Mouse (Mus musculus) heart, postnatal 0 days (tissue): ENCODE results near the gene Ccm2. TPM values are rescaled to one million over a fixed set of nuclear protein-coding genes. Genes with fewer than 3 reads are reported as not detected.

Experiments used
- ATAC-seq: fragments of 200-750 bp; cut with Nextera tagmentation; 2 replicates; pipeline ENCODE4 v1.8.0; 2017; ENCODE audit warnings: low read depth, moderate number of reproducible peaks, moderate library complexity; ENCODE audit not compliant: insufficient read depth
- DNase-seq: peaks from one replicate; pipeline ENCODE4 v3.0.0-alpha.2; 2016; ENCODE audit warnings: low spot score
- H3K27ac ChIP-seq: fragments of 300-500 bp; sonication (generic); 2 replicates; pipeline ENCODE4 v1.5.1; 2014; ENCODE audit warnings: low read depth, mild to moderate bottlenecking
- H3K27me3 ChIP-seq: fragments of 300-500 bp; sonication (generic); 2 replicates; pipeline ENCODE4 v1.6.1; 2014; ENCODE audit warnings: low read length, mixed read lengths; ENCODE audit not compliant: control insufficient read depth, insufficient read depth
- H3K36me3 ChIP-seq: fragments of 300-500 bp; sonication (generic); replicated peaks from 2 replicates; pipeline ENCODE4 v1.6.1; 2014; ENCODE audit warnings: low read length, mixed read lengths; ENCODE audit not compliant: control insufficient read depth, insufficient read depth
- H3K4me1 ChIP-seq: fragments of 300-500 bp; sonication (generic); 2 replicates; pipeline ENCODE4 v1.6.1; 2014; ENCODE audit warnings: antibody characterized with exemption; ENCODE audit not compliant: control insufficient read depth, insufficient read depth
- H3K4me2 ChIP-seq: fragments of 300-500 bp; sonication (generic); 2 replicates; pipeline ENCODE4 v1.6.1; 2014; ENCODE audit warnings: low read depth, mild to moderate bottlenecking, low read length, moderate library complexity
- H3K4me3 ChIP-seq: fragments of 300-500 bp; sonication (generic); 2 replicates; pipeline ENCODE4 v1.5.1; 2014; ENCODE audit warnings: low read depth, low read length
- H3K9ac ChIP-seq: fragments of 300-500 bp; sonication (generic); replicated peaks from 2 replicates; pipeline ENCODE4 v1.6.1; 2014; ENCODE audit warnings: low read depth, low read length, mixed read lengths
- H3K9me3 ChIP-seq: fragments of 300-500 bp; sonication (generic); replicated peaks from 2 replicates; pipeline ENCODE4 v1.6.1; 2016; ENCODE audit warnings: low read length; ENCODE audit not compliant: control insufficient read depth
- CTCF ChIP-seq: IDR thresholded peaks from 2 replicates; pipeline ENCODE4 v1.5.1; 2016; ENCODE audit warnings: antibody characterized with exemption, control low read depth, low read depth
- EP300 ChIP-seq: IDR thresholded peaks from 2 replicates; pipeline ENCODE4 v1.6.1; 2016; ENCODE audit warnings: antibody characterized with exemption, low read depth
- WGBS: fragments of 180-500 bp; shearing (Covaris S2); extraction: QIAGEN DNeasy Blood & Tissue Kit; methylation state at CpG from one replicate; pipeline ENCODE4 v1.1.7; 2014; 5-methylcytosine and 5-hydroxymethylcytosine counted together
- polyA plus RNA-seq: library from polyadenylated mRNA; unstranded; fragments of >200 nt; fragmentation: Nextera tagmentation; extraction: Ambion mirVana; gene quantifications from 2 replicates; pipeline ENCODE4 v1.2.1, GENCODE M21; 2015
- total RNA-seq: library from RNA; depleted of rRNA; stranded (reverse); fragments of >200 nt; gene quantifications from 2 replicates; pipeline ENCODE4 v1.2.3, GENCODE M21; 2014; ENCODE audit warnings: low replicate concordance; rRNA removed

The Ccm2 gene
- total RNA-seq (54.4 and 56.9 TPM in 2 replicates), polyA plus RNA-seq (38.4 and 41.9 TPM in 2 replicates)

GRCm38 (mm10) chr11:6546205-6547013, at the start of gene Ccm2:
TSS of gene Ccm2 (plus strand) at chr11:6546887.
- Histone ChIP-seq H3K4me2 (peak within 1 kb of the TSS; percentile 62), H3K4me3 (peak within 1 kb of the TSS; percentile 81), H3K4me1 (peaks cover 6% of the 10 kb centered on the region; the same call in 1 of the 2 replicates), H3K9ac (peak within 1 kb of the TSS; percentile 87), H3K27me3 (no peaks in the 10 kb centered on the region), H3K27ac (peak within 1 kb of the TSS; percentile 95), H3K9me3 (no peaks in the 10 kb centered on the region), H3K36me3 (peaks cover under 1% of the 10 kb centered on the region; the same call in 1 of the 2 replicates)
- peak; percentile 98 for DNase-seq
- under 1% methylated on average over 39 of the region's 57 CpGs for WGBS
- ATAC-seq = peak; percentile 96
- TF ChIP-seq CTCF (no peak), EP300 (peak; percentile 53; the same call in 1 of the 2 replicates)

DNA sequence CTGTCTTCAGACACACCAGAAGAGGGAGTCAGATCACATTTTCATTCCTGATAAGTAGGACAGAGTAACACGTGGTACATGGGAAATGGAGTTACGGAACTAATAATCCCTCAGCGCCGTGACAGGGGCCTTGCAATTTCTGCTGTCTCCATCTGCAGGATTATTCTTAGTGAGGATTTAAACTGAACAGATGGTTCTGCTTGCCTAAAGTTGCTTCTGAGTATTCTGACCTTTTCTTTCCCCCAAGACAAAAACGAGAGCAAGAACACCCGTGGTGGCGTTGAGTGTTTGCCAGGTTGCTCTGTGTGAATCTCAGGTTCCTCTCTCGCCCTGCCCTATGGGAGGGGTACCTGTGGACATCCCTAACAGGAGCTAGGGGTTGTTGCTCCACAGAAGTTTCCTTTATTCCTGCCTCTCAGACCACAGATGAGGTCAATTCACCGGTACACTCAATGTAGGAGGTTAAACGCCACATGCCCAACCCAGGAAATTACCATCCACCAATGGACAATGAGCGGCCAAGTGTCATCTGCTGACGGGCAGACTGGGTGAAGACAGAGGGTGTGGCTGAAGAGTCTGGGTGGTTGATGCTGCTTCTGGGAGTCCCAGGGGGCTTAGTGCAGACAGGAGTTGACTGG, 49.3 kb upstream of the Ccm2 start:
- Histone ChIP-seq H3K27me3 (no peaks in the 10 kb centered on the region), H3K4me3 (no peak overlapping the region), H3K4me1 (no peaks in the 10 kb centered on the region), H3K9ac (no peak overlapping the region), H3K36me3 (no peaks in the 10 kb centered on the region), H3K4me2 (no peak overlapping the region), H3K27ac (no peak overlapping the region), H3K9me3 (no peaks in the 10 kb centered on the region)
- DNase-seq (no peak), ATAC-seq (no peak)
- 69% methylated on average over 12 of the region's 12 CpGs for WGBS
- TF ChIP-seq EP300 = no peak
- TF ChIP-seq CTCF = no peak

GRCm38 (mm10) chr11:6502506-6502905, 44.2 kb upstream of the Ccm2 start:
- H3K4me3 ChIP-seq = no peak overlapping the region
- no peak for TF ChIP-seq CTCF
- no peak for TF ChIP-seq EP300
- no peaks in the 10 kb centered on the region for H3K27me3 ChIP-seq
- no peak overlapping the region for H3K9ac ChIP-seq
- no peak overlapping the region for H3K4me2 ChIP-seq
- WGBS = 88% methylated on average over 2 of the region's 2 CpGs
- H3K36me3 ChIP-seq = no peaks in the 10 kb centered on the region
- ATAC-seq (no peak), DNase-seq (no peak)
- H3K9me3 ChIP-seq = no peaks in the 10 kb centered on the region
- H3K27ac ChIP-seq = no peak overlapping the region
- H3K4me1 ChIP-seq = no peaks in the 10 kb centered on the region

- H3K4me1 ChIP-seq = no peaks in the 10 kb centered on the region
- DNase-seq = no peak
- H3K4me2 ChIP-seq = no peak overlapping the region
- no peaks in the 10 kb centered on the region for H3K27me3 ChIP-seq
- 61% methylated on average over 3 of the region's 3 CpGs for WGBS
- no peaks in the 10 kb centered on the region for H3K9me3 ChIP-seq
- no peak overlapping the region for H3K4me3 ChIP-seq
- no peak overlapping the region for H3K9ac ChIP-seq
- ATAC-seq = no peak
- H3K27ac ChIP-seq = no peak overlapping the region
- TF ChIP-seq EP300 (no peak), CTCF (no peak)
- no peaks in the 10 kb centered on the region for H3K36me3 ChIP-seq
Measured at GRCm38 (mm10) chr11:6504226-6504625, 42.5 kb upstream of the Ccm2 start.

DNA sequence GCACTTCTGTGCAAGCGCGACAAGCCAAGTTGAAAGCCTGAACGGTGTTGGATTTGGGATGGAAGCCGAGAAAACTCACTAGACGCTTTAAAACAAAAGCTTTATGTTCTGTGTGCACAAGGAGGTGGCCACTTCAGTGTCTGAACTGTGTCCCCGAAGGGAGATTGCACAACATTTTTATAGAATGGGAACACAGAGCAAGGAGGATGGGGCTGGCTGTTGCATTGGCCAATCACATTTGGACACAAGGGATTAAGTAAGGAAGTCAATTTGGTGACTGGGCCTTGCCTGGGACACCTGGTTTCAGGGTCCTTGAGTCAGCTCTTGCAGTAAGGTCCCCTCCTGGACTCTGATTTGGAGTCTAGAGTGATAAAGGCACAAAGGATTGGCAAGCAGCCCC, 42.0 kb upstream of the Ccm2 start:
- Histone ChIP-seq H3K36me3 (no peaks in the 10 kb centered on the region), H3K4me2 (no peak overlapping the region), H3K9ac (no peak overlapping the region), H3K27me3 (no peaks in the 10 kb centered on the region), H3K4me3 (no peak overlapping the region), H3K9me3 (no peaks in the 10 kb centered on the region), H3K4me1 (no peaks in the 10 kb centered on the region), H3K27ac (no peak overlapping the region)
- ATAC-seq = no peak
- TF ChIP-seq CTCF = no peak
- no peak for TF ChIP-seq EP300
- 76% methylated on average over 6 of the region's 6 CpGs for WGBS
- no peak for DNase-seq
